Mouse (Mus musculus) ovary, postnatal 36 days (tissue): ENCODE results near the gene Gm26727.
"Not testable (repeated sequence)": the region's sequence is repeated elsewhere in the genome, so short reads cannot be mapped to it uniquely, and the experiment has no call there.

ENCODE experiments used
- DNase-seq: peaks from one replicate; pipeline ENCODE4 v3.0.0; 2022; ENCODE audit warnings: low spot score, mixed read lengths

Gm26727 gene

GRCm38 (mm10) chr2:67433081-67433480 lies at the start of gene Gm26727:
Gene Gm26727, minus strand, starts transcription at chr2:67433181.
- no peak for DNase-seq

DNA sequence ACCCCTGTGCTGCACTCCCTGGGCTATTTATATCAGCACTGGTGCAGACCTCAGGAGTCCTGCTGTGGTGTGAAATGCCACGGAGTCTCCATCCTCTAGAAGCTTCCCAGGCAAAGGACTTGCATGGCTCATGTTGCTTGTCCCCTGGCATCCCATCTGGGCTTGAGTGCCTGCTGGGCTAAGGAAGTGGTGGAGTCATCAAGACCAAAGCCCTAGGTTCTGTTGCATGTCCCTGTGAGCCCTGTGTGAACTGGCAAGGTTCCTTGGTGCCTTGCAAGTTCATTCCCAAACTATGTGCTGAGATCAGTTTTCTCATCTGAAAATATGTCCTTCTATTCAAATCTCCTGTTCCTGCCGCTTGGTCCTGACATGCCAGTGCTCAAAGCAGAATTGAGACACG lies 48.1 kb upstream of the Gm26727 start:
- DNase-seq = no peak

- peak; percentile 9 for DNase-seq
Measured at GRCm38 (mm10) chr2:67477753-67478152, 44.8 kb upstream of the Gm26727 start.

- DNase-seq = not testable (repeated sequence)
Measured at GRCm38 (mm10) chr2:67470030-67470429, 37.0 kb upstream of the Gm26727 start.

DNA sequence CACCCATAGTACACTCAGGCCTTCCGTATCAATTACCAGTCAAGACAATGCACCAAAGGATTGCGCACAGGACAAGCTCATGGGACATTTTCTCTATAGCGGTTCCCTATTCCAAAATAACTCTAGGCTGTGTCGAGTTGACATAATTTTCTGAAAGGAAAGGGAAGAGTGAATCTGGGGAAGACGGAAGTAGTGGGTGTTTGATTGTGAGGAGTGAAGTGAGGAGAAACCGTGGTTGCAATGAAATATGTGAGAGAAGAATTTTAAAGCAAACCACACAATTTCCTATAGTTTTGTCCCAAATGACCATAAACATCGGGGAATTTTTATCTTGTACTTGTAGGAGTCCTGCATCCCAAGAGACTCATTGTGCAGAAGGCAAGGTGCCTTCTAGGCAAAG lies 34.1 kb upstream of the Gm26727 start:
- DNase-seq = no peak

- DNase-seq = no peak
Measured at GRCm38 (mm10) chr2:67460857-67461256, 27.9 kb upstream of the Gm26727 start.

GRCm38 (mm10) chr2:67447206-67447605 lies 14.2 kb upstream of the Gm26727 start:
- no peak for DNase-seq

- DNase-seq = no peak
Measured at GRCm38 (mm10) chr2:67446772-67447171, 13.8 kb upstream of the Gm26727 start.

- no peak for DNase-seq
Measured at GRCm38 (mm10) chr2:67445780-67446179, 12.8 kb upstream of the Gm26727 start, which contains the start of gene Xirp2. Gene Xirp2, plus strand, starts transcription at chr2:67446002.

DNA sequence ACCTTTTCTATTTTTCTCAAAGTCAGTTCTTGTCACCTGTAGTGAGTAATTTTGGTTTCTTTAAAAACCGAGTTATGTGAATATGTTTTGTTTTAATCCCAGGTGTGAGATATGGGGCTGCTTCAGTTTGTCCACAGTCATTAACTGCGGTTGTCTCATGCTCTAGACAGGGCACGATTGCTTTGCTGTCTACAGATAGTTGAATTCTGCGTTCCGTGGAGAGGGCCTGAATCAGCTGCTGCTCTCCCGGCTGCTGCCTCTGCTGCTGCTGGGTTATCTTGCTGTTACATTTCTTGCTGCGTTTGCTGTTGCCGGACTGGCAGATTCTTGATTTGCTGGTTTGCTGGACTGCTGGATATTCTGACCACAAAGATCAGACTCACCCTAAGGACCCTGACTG lies 5.3 kb upstream of the Gm26727 start:
- no peak for DNase-seq

GRCm38 (mm10) chr2:67422799-67423198 lies 10.2 kb downstream of the Gm26727 start:
- DNase-seq = no peak

GRCm38 (mm10) chr2:67420853-67421252 lies 12.1 kb downstream of the Gm26727 start:
- no peak for DNase-seq

DNA sequence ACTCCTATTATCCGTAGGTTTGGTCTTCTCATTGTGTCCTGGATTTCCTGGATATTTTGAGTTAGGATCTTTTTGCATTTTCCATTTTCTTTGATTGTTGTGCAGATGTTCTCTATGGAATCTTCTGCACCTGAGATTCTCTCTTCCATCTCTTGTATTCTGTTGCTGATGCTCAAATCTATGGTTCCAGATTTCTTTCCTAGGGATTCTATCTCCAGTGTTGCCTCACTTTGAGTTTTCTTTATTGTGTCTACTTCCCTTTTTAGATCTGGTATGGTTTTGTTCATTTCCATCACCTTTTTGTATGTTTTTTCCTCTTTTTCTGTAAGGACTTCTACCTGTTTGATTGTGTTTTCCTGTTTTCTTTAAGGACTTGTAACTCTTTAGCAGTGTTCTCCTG lies 19.6 kb downstream of the Gm26727 start, which contains the start of gene Gm21830:
Gm21830 (plus strand) TSS at position 301 of the 400 bp plus-strand sequence.
- DNase-seq = not testable (repeated sequence)
